ENCODE assay signal across 8 mouse cellular contexts in the genomic region with DNA sequence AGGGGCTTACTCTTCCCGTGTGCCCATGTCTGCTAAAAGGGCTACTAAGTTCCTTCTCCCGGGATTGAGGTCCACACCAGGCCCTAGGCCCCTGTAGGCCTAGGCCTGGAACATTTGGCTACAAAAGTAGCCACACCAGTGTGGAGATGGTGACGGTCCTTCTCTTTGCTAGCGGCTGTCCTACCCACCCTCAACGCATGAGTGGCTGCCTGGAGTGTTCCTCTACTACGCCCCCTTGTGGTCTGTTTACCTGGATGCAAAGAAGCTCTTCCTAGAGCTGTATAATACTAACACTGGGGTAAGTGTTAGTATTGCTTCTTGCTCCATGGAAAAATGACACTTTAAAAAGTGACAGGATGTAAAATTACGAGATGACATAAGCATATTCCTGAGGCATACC.
A peak's percentile ranks its signal among the peaks of the same experiment; 100 is the strongest.
DNase-seq lines count a peak whose midpoint lies in the region; ATAC-seq and TF ChIP-seq lines count a peak whose summit lies in the region.

No protein-coding gene starts in this region.

- no peaks in the 10 kb centered on the region for H3K9me3 ChIP-seq in liver, postnatal 0 days (ENCODE audit: low read length)

- H3K4me2 ChIP-seq in liver, postnatal 0 days (ENCODE audit: low read depth, low read length): peak overlapping the region; percentile 94; the same call in 1 of the 2 replicates

- TF ChIP-seq CTCF in lung, adult 2 months (IDR thresholded peaks at IDR 0.05; ENCODE audit: insufficient read depth, low read length): 0 out of 2 replicates have a peak, but pooled peaks have one; percentile 26
- TF ChIP-seq CTCF in liver, postnatal 0 days (IDR thresholded peaks at IDR 0.05; ENCODE audit: low read depth): peak; percentile 78

- no peak overlapping the region for H3K4me3 ChIP-seq in lung, adult 2 months (replicated peaks; ENCODE audit: extremely low read depth, low read depth, low read length)
- H3K4me3 ChIP-seq in liver, postnatal 0 days (ENCODE audit: low read depth, low read length): no peak overlapping the region

- TF ChIP-seq POLR2A in lung, adult 2 months (IDR thresholded peaks at IDR 0.05; ENCODE audit: borderline replicate concordance, extremely low read depth, low read depth, low read length): no peak

- no peak for TF ChIP-seq EP300 in liver, postnatal 0 days (IDR thresholded peaks at IDR 0.05; ENCODE audit: low read depth)

- no peaks in the 10 kb centered on the region; the same call in 1 of the 2 replicates for H3K4me1 ChIP-seq in lung, adult 2 months (ENCODE audit: control insufficient read depth, insufficient read depth, low read length)
- peaks cover 21% of the 10 kb centered on the region for H3K4me1 ChIP-seq in liver, postnatal 0 days (ENCODE audit: insufficient read depth)

- no peak for ATAC-seq in liver, postnatal 0 days

- H3K9ac ChIP-seq in liver, postnatal 0 days (replicated peaks): no peak overlapping the region

- no peaks in the 10 kb centered on the region for H3K36me3 ChIP-seq in liver, postnatal 0 days (replicated peaks; ENCODE audit: insufficient read depth, low read length)

- DNase-seq in adrenal gland, postnatal 10 days: peak; percentile 69
- DNase-seq in adrenal gland, adult 8-10 months: no peak
- DNase-seq in lung, adult 2 months: no peak
- no peak for DNase-seq in lung, adult 18-20 months
- DNase-seq in embryo, embryonic 11 days: peak; percentile 57
- DNase-seq in liver, postnatal 0 days: peak; percentile 64
- DNase-seq in left cerebral cortex, adult 18-20 months (ENCODE audit: low spot score in 2 of 2): no peak
- no peak for DNase-seq in B cell, adult 2 months

- WGBS in lung, adult 2 months: 65% methylated on average over 7 of the region's 7 CpGs
- WGBS in liver, postnatal 0 days (ENCODE audit: insufficient replicate concordance): 43% methylated on average over 7 of the region's 7 CpGs

- peaks cover 10% of the 10 kb centered on the region; the same call in 1 of the 2 replicates for H3K27me3 ChIP-seq in liver, postnatal 0 days (ENCODE audit: insufficient read depth, low read length)

- H3K27ac ChIP-seq in liver, postnatal 0 days (ENCODE audit: low read depth): no peak overlapping the region

Comparison
In these comparisons a context has a peak if more than half of its experiments do, and no peak if none do; other contexts are left out.
1. DNase-seq: peak in adrenal gland, postnatal 10 days (single experiment), embryo, embryonic 11 days (single experiment) and liver, postnatal 0 days (single experiment); none in adrenal gland, adult 8-10 months (single experiment), lung, adult 2 months (single experiment), lung, adult 18-20 months (0 of 2), left cerebral cortex, adult 18-20 months (0 of 2) and B cell, adult 2 months (0 of 2).